Mouse (Mus musculus) brown adipose tissue, adult 24 weeks (tissue): ENCODE data around the gene Ankub1. TPM values are rescaled to one million over a fixed set of nuclear protein-coding genes. Genes with fewer than 3 reads are reported as not detected.
A peak's percentile ranks its signal among the peaks of the same experiment; 100 is the strongest.

Source experiments
- H3K27ac ChIP-seq: fragments of 200-500 bp; replicated peaks from 2 replicates; pipeline ENCODE4 v1.5.1; 2012; ENCODE audit warnings: low read depth, mild to moderate bottlenecking, low read length
- H3K4me1 ChIP-seq: fragments of 200-500 bp; 2 replicates; pipeline ENCODE4 v1.6.1; 2012; ENCODE audit warnings: low read length, mixed read lengths; ENCODE audit not compliant: control insufficient read depth, insufficient read depth, insufficient read length
- H3K4me3 ChIP-seq: fragments of 200-500 bp; 2 replicates; pipeline ENCODE4 v1.5.1; 2012; ENCODE audit warnings: low read depth, mild to moderate bottlenecking, low read length, moderate library complexity; ENCODE audit not compliant: insufficient read depth
- polyA plus RNA-seq: library from polyadenylated mRNA; stranded (reverse); fragments of >200 nt; gene quantifications from 2 replicates; pipeline ENCODE4 v1.2.4, GENCODE M21; 2012; ENCODE audit not compliant: missing spikeins, insufficient read depth, insufficient read length

The Ankub1 gene
- polyA plus RNA-seq, 1 experiment, result not detected

GRCm38 (mm10) chr3:57611776-57612175 lies 80.8 kb downstream of the Ankub1 start:
- Histone ChIP-seq H3K4me3 (no peak overlapping the region), H3K4me1 (0 out of 2 replicates have a peak, but pooled peaks cover 2% of the 10 kb centered on the region), H3K27ac (peak overlapping the region; percentile 56)

Other genes with a start within 250 kb of the Ankub1 start
- 27.8 and 28.3 TPM in 2 replicates for gene Wwtr1, start 116.9 kb downstream of the Ankub1 start, polyA plus RNA-seq
- gene Commd2, start 41.1 kb downstream of the Ankub1 start, polyA plus RNA-seq, result 31.8 and 32.9 TPM in 2 replicates
- 79.4 and 115 TPM in 2 replicates for gene Rnf13, start 43.3 kb upstream of the Ankub1 start, polyA plus RNA-seq
- gene Pfn2, start 155.3 kb upstream of the Ankub1 start, polyA plus RNA-seq, result 6.7 and 8.0 TPM in 2 replicates